Mouse (Mus musculus): Measurements from ENCODE around the gene C1qa.

C1qa gene

DNA sequence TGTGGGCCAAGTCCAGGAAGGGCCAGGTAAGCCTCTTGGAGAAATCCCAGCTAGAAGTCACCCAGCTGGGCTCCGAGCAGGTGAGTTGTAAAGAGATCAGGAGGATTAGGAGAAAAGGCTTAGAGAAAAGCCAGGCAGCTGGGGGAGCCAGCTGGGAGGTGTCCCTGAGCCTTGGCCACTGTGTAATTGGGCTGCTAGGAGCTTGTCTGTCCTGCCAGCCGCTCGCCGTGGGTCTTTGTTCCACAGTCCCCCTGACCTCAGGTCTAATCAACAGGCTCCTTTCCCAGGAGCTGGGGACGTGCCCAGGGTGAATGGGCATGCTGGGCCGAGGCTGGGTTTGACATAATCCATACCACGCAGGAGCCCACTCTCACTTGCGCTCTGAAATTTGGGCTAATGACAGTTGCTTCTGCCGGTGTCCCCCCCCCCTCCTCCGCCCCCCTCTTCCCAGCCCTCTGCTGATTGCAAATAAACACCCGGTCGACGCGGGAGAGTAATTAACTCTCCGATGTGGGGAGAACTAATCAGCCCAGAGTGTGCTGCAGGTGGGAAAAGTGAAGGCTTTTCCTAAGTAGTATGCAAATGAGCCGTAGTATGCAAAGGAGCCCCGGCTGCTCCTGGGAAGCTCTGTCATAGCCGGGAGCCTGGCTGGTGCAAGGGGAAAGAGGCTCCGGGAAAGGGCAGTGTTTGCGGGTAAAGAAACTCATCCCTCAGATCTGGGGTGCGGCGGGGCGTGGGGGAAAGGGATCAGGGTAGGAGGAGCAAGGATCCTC lies 6.3 kb upstream of the C1qa start:
- no peak for DNase-seq (ENCODE audit: low spot score)

DNA sequence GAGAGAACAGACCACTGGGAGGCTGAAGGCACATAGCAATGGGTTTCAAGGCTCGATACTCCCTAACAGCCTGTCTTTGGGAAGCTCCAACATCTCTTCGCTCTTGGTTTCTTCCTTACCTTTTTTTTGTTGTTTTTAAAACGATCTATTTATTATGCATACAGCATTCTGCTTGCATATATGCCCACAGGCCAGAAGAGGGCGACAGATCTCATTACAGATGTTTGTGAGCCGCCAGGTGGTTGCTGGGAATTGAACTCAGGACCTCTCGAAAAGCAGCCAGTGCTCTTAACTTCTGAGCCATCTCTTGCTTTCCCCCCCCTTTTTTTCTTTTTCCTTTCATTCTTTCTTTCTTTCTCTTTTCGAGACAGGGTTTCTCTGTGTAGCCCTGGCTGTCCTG lies 551 bp upstream of the C1qa start:
- no peak for DNase-seq (ENCODE audit: low spot score)

DNA sequence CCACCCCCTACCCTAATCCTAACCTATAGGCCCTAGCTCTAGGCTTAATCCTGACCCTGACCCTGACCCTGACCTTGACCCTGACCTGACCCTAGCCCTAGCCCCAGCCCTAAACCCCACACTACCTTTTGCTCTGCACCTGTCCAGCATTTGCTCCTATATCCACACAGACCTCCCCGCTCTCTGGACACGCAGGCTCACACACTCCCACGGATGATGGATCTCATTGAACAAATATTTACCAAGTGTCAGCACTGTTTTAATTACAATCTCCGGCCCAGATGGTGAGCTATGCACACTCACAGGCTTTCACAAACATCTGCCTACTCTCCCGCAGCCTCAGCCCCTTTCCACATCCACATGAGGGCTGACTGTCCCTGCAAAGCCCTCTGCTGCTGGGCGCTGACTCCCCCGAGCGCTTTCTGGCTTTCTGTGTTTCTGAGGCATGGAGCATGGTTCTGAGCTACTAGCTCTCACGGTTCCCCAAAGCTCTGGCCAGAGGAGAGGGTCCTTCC lies 462 bp downstream of the C1qa start:
- no peak for DNase-seq (ENCODE audit: low spot score)

DNA sequence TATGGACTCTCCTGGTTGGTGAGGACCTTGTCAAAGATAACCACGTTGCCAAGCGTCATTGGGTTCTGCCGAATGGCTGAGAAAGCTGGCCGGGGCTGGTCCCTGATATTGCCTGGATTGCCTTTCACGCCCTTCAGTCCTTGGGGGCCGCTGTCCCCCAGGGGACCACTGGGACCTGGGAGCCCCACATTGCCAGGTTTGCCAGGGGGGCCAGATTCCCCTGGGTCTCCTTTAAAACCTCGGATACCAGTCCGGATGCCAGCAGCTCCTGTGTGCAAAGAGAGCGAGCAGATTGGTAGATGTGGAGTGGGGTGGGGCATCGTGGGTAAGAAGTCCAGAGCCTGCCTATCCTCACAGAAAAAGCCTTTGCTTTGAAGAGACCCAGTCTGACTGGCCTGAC lies 2.1 kb downstream of the C1qa start:
- no peak for DNase-seq (ENCODE audit: low spot score)

DNA sequence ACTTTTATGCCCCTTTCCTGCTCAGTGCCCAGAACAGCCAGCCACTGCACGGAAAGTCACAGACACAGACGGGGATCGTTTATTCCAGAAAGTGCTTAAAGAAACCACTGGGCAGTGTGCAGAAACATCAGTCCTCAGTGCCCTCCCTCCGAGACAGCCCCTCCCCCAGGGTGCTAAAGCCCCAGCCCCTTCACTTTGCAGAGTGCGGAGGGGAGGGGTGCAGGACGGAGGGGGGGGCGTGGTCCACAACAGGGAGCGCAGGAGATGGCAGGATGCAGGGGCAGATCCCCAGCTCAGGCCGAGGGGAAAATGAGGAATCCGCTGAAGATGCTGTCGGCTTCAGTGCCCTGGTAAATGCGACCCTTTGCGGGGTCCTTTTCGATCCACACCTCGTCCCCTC lies 2.7 kb downstream of the C1qa start:
- DNase-seq (ENCODE audit: low spot score) = no peak

DNA sequence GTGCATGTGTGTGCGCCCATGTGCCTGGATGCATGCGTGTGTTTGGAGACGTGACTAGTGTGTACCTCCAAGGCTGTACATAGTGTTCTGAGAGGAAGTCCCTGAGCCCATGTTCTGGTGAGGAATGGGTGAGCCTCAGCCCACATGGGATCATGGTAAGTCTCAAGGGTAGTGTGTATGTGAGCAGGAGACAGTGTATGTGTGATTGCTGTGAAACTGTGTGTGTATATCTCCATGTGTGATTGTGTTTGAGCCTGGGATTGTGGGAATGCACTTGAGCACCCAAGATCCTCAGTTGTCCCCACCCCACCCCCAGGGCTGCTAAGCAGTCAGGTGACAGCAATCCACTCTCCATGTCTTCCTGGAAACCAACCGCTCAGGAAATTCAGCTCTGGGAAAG lies 3.8 kb downstream of the C1qa start:
- DNase-seq (ENCODE audit: low spot score) = no peak

DNA sequence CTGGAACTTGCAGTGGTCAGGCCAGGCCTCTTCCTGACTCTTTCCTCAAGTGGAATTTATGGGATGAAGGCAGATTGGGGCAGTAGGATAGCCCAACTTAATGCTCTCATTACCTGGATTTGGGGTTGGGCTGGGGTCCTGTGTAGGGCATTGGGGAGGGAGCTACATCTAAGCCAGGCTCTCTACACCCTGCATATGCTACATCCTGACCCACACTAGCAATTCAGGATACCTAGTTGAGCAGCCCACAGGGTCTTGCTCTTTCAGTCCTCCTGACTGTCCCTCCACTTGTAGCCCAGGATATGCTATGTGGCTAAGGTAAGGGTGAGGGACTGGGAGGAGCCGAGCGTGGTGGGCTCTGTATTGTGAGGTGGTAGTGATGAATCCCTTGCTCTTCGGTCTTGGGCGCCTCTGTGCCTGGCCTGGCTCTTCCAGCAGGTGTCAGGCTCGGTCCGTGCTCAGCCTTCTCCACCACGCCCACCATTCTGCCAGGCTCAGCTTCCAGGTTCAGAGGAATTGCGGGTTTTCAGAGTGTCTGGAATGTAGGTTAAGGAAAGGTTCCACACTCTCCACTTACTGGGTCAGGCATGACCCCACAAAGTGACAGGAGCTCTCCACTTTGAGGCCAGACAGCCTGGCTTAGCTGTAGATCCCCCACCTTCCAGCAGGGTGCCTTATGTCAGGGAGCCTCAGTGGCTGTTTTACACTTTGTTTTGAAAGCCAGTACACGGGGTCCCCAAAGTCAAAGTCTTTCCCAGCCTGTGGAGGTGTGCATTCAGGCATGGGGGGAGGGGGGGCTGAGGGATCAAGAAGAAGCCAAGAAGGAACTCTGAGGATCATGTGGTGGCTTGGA lies 4.7 kb downstream of the C1qa start:
- DNase-seq (ENCODE audit: low spot score) = no peak

DNA sequence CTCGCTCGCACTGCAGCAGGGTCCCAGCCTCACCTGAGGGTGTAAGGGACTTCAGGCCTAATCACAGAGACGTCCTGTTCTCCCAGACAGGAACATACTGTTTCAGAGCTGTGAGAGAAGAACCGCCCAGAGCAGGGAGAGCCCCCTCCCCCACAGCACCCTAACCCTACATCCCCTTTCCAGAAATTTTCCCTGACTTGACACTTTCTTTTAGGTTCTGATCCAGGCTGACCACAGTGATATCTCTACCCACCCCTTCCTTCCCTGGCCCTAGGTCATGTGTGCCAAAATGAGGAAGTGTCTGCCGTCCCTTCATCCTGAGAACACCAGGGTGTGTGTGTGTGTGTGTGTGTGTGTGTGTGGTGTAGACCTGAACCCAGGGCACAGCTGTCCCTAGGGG lies 5.8 kb downstream of the C1qa start, which contains the start of gene C1qc:
Gene C1qc (minus strand): TSS at position 255 of the 400 bp plus-strand sequence.
- no peak for DNase-seq (ENCODE audit: low spot score)

DNA sequence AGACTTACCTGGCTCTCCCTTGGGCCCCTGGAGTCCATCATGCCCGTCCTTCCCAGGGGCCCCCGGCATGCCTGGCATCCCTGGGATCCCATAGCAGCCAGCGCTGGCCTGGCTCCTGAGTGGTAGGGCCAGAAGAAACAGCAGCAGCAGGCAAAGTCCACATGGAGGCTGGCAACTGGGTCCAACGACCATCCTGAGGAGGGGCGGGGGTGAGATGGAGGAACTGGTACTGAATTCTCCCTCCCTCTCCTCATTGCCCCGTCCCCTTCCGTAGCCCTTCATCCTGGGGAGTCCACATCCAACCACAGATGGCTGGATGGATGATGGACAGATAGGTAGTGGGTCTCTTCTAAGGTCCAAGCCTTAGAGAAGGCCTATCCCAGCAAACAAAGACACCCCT lies 6.2 kb downstream of the C1qa start:
- DNase-seq (ENCODE audit: low spot score) = no peak

DNA sequence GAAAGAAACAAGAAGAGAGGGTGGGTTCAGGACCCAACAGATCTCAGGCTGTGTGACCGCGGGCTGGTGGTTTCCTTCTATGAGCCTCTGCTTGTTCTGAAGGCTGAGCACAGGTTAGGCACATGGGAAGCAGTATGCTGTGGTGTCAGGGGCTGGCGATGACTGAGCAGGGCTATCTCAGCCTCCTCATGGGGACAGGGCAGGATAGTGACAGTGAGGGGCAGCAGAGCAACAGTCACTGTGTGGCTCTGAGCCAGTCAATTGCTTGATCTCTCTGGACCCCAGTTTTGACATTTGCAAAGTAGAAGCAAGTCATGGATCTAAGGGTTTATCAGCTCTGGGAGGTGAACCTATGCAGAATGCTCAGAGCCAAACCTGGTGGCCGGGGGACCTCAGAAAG lies 7.5 kb downstream of the C1qa start:
- DNase-seq (ENCODE audit: low spot score) = no peak

DNA sequence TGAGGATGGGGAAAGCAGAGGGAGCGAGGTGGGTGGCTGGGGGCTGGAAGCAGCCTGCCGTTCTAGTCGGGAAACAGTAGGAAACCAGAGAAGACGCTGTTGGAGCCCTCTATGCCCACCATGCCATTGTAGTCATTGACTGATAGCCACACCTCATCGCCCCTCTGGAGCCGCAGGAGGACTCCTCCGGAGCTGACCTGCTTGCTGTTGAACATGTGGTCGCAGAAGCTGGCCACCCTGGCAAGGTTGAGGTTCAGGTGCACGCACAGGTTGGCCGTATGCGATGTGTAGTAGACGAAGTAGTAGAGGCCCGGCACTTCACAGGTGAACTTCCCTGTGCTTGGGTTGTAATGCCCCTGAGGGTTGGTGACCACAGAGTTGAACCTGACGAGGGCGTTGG lies 8.6 kb downstream of the C1qa start:
- DNase-seq (ENCODE audit: low spot score) = no peak

DNA sequence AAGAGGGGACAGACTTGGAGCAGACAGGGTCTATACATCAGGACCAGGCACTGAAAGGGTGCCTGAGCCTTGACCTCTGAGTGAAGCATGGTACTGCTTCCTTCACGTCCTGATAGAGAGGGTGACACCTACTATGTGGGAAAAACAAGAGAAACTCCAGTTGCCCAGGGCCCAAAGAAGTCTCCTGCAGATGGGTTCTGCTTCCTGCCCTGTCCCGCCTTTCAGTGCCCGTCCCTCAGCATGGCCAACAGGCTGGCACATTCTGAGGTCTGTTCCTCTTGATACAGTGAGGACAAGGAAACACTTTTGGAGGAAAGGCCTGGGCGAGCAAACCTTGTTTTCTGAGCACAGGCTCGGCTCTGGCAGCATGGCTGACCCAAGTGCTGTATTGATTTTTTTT lies 10.9 kb downstream of the C1qa start:
- DNase-seq (ENCODE audit: low spot score) = no peak

DNA sequence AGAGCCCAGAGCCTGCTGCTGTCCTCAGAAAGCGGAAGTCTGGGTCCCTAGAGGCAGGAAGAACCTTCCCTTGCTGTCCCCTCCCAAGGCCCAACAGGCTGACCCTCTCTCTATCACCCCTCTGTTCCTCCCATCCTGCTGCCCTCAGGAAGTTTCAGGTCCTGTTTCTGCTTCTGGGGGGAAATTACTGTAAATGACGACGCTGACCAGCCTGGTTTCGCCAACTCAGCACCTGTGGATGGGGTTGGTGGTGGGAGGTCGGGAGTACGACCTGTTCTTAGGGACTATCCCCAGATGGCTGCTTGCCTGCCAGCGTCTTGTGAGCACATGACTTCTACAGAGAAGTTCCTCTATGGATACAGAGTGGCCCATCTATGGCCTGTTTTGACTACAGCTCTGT lies 12.5 kb downstream of the C1qa start, which contains the start of gene C1qb:
Gene C1qb (minus strand): TSS at position 87 of the 400 bp plus-strand sequence.
- DNase-seq (ENCODE audit: low spot score) = no peak

DNA sequence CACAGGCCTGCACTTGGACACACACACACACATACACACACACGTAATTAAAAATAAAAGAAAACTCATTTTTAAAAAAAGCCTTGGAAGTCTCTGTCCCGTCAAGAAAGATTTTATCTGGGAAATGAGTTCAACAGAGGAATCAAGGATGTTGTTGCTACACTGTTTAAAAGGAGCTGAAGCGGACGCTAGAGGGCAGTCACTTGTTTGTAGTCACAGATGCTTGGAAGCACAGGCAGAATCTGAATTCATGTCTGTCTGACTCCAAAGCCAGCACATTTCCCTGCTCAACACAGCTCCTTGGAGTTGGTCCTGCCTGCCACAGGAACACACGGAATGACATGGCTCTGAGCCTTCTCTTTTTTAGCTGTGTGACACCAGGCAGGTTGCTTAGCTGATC lies 20.0 kb downstream of the C1qa start:
- no peak for DNase-seq (ENCODE audit: low spot score)

DNA sequence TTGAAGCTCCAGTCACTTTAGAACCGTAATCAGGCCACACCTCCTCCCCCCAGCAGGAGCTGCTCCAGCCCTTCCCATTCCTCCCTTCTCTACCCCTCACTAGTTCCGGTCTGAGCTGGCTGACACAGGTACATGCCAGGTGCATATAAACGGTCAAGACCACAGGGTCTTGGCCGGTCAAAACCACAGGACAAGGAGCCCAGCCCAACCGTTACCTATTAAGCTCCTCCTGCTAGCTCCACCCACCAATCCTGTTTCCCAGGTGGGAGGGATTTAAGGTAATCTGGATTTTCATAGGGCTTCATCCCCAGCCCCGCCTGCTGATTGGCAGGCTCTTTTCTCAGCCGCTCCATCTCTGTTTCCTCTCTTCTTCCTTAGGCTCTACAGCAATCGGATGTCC lies 20.4 kb downstream of the C1qa start:
- no peak for DNase-seq (ENCODE audit: low spot score)

DNA sequence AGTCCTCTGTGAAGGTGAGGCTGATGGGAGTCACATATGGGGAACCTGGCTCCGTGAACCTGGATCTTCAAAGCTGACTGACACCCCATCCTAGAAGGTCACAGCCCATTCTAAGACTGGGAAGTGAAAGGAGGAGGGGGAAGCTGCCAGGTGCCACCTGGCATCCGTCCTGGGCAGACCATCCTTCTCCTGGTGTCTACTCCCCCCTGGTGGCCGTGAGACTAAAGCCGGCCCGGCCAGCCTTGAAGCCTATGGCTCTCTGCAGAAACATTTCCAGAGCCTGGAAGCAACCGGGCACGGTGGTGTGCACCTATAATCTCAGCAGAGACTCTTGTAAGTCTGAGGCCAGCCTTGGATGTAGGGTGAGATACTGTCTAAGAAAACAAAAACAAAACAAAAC lies 21.6 kb downstream of the C1qa start:
- DNase-seq (ENCODE audit: low spot score) = peak; percentile 10

DNA sequence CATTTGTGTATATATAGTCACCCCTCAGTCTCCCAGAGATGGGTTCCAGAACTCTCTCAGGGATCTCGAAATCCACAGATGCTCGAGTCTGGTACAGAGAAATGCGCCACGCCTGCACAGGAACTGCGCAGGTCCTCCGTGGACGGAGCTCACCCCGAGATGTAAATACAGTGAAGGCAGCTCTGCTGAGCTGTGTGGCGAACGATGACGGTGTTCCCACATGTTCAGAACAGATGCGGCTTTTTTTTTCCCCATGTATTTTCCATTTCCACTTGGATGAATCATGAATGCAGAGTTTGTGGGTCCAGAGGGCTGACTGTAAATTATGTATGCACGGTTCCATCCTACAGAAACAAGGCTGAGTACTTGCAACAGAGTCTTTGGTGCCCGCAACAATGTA lies 23.6 kb downstream of the C1qa start:
- DNase-seq (ENCODE audit: low spot score) = no peak

DNA sequence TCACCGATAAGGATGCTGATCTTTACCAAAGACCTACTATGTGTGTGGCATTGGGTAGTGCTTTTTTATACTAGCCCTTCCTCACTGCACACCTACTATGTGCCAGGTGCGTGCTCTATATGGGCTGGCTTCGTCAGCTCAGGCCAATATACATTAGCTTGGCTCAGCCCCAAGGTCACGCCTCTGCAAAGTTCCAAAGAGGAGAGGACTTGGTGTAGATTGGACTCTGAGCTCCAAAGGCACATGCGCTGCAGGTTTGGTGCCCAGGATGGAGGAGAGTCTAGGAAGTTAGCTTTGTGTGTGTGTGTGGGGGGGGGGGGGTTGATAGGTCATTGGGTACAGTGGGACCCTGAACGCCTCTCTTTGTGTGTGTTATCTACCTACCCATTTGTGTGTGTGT lies 30.2 kb downstream of the C1qa start:
- DNase-seq (ENCODE audit: low spot score) = no peak

DNA sequence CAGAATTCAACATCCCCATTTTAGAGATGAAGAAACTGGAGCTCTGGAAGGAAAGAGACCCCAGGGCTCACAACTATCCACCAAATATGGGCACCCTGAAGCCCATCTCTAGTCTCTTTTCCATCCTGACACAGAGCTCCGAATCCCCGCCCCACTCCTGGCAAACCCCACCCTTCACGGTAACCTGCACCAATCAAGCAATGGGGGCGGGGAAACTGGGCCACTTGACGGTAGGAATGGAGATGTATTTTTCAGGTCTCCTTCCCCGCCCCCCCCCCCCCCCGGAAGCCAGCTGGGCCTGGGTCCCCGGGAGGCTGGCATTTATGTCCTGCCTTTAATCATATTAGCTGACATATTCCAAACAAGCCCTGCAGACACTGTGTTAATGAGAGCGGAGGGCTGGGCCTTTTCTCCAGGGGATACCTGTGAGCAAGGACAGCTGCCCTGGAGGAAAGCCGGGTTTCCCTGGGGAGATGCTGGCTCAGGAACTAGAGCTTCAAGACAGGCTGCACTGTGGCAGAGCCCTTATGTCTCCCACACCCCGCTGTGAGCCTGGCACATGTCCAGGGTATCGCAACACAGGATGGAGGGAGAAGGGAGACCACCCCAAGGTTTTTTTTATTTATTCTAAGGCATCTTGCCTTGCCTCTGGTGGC lies 30.8 kb downstream of the C1qa start:
- no peak for DNase-seq (ENCODE audit: low spot score)

DNA sequence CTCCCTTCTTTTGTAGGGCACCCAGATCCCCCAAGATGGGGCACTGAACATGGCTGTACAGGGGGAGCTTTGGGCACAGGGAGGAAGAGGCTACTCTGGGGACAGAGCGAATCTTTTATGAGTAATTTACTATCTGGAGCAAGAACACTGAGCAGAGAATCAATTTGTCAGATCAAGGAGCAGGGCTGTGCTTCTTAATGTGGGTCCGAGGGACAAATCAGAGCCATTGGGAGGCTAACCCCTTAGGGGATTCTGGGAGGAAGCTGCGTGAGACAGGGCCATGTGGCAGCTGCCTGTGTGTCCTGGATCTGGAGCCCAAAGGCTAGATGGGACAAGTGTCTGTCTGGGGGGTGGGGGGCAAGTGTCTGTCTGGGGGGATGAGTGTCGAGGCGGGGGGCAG lies 33.1 kb downstream of the C1qa start:
- no peak for DNase-seq (ENCODE audit: low spot score)

DNA sequence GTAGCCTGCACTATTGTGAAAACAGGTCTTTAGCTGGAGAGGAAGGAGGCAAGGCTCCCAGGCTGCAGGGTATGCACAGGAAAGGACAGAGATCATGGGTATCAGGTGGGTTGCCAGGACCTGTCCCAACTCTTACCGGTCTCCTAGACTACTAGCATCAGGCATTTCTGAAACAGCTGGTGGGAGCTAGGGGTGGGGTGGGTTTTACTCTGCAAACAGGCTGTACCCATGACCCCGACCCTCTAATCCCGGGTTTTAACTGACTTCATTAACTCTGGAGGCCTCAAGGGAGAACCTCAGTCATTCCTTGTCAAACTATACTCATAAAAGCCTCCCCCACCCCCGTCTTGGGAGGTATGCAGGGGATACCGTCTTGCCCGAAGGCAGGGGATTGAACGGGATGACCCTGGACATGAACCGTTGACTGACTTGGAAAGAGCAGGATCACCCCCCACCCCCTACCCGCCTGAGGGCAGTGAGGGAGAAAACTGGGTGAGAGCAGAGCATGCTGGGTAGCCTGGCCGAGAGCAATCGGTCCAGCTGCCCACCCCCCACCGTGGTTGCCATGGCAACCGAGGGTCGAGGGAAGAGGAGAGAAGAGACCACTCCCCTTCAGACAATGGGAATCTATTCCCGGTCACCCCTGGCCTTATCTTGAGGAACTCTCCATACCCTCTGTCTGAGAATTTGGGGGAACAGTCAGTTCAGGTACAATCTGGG lies 33.7 kb downstream of the C1qa start:
- no peak for DNase-seq (ENCODE audit: low spot score)

DNA sequence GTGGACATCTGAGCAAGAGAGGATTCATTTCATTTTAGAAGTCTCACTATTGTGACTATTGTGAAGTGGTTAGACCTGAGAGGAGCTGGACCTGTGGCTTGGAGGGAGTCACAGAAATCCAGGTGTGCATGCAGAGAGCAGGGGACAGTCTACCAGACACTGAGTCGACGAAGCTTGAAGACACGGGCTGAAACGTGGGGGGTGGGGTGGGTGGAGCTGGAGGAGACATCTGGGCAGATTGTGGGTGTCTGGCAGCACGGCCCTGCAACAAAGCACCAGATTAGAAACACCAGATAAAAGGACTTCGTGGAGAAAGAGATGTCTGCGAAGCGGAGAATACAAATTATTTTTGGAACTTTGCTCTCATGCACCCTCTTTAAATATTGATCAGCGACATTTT lies 35.1 kb downstream of the C1qa start:
- no peak for DNase-seq (ENCODE audit: low spot score)

Data from T-cell, adult 2 months (primary cell).